Mouse (Mus musculus): ENCODE measurements at regions not wholly inside any gene's neighbourhood (a gene's known extent, or its start where the extent isn't known, plus 50 kb on each side); places are given as distances from the start of the nearest gene placed in this dataset.

DNA sequence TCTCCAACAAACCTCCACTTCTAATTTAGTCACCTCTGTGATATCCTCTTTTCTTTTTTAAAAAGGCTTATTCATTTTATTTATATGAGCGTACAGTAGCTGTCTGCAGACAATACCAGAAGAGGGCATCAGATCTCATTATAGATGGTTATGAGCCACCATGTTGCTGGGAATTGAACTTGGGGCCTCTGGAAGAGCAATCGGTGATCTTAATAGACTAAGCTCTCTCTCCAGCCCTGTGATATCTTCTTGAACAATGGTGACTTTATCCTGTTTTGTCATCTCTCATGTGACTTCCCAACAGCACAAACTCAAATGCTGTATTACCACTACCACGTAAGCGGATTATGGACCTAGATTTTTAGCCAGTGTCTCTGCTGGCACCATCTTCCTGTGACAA lies 282.1 kb downstream of the Pmp22 start:
- Histone ChIP-seq H3K4me3 (no peak overlapping the region), H3K4me1 (peaks cover 17% of the 10 kb centered on the region), H3K27ac (no peak overlapping the region), H3K9ac (no peak overlapping the region), H3K4me2 (no peak overlapping the region), H3K9me3 (no peaks in the 10 kb centered on the region), H3K36me3 (replicated peaks) (no peaks in the 10 kb centered on the region), H3K27me3 (replicated peaks) (no peaks in the 10 kb centered on the region)
- no peak for ATAC-seq (replicated peaks)
- 93% methylated on average over 4 of the region's 4 CpGs for whole genome bisulfite sequencing

- no peaks in the 10 kb centered on the region for H3K9me3 ChIP-seq
- peak overlapping the region; percentile 35 for H3K4me2 ChIP-seq
- H3K9ac ChIP-seq, result no peak overlapping the region
- H3K36me3 ChIP-seq (replicated peaks), result no peaks in the 10 kb centered on the region
- H3K4me3 ChIP-seq, result peak overlapping the region; percentile 8; the same call in 1 of the 2 replicates
- no peak overlapping the region for H3K27ac ChIP-seq
- H3K4me1 ChIP-seq, result peaks cover 17% of the 10 kb centered on the region
- H3K27me3 ChIP-seq (replicated peaks), result no peaks in the 10 kb centered on the region
- WGBS, result 4% methylated on average over 18 of the region's 18 CpGs
- ATAC-seq (replicated peaks), result no peak
Measured at GRCm38 (mm10) chr11:63412364-63412991, 283.7 kb downstream of the Pmp22 start.

GRCm38 (mm10) chr11:63413106-63413505 lies 284.3 kb downstream of the Pmp22 start:
- Histone ChIP-seq H3K4me3 (peak overlapping the region; percentile 8; the same call in 1 of the 2 replicates), H3K36me3 (replicated peaks) (no peaks in the 10 kb centered on the region), H3K9me3 (no peaks in the 10 kb centered on the region), H3K4me1 (peaks cover 17% of the 10 kb centered on the region), H3K9ac (no peak overlapping the region), H3K4me2 (peak overlapping the region; percentile 35), H3K27me3 (replicated peaks) (no peaks in the 10 kb centered on the region), H3K27ac (no peak overlapping the region)
- ATAC-seq (replicated peaks), result no peak
- 4% methylated on average over 13 of the region's 13 CpGs for WGBS

GRCm38 (mm10) chr11:63413621-63414020 lies 284.8 kb downstream of the Pmp22 start:
- Histone ChIP-seq H3K9ac (no peak overlapping the region), H3K36me3 (replicated peaks) (no peaks in the 10 kb centered on the region), H3K4me1 (peaks cover 17% of the 10 kb centered on the region), H3K9me3 (no peaks in the 10 kb centered on the region), H3K27me3 (replicated peaks) (no peaks in the 10 kb centered on the region), H3K27ac (no peak overlapping the region), H3K4me3 (no peak overlapping the region), H3K4me2 (no peak overlapping the region)
- WGBS, result 37% methylated on average over 4 of the region's 4 CpGs
- no peak for ATAC-seq (replicated peaks)

- Histone ChIP-seq H3K9me3 (no peaks in the 10 kb centered on the region), H3K9ac (no peak overlapping the region), H3K36me3 (replicated peaks) (no peaks in the 10 kb centered on the region), H3K4me1 (peaks cover 4% of the 10 kb centered on the region), H3K4me3 (no peak overlapping the region), H3K4me2 (no peak overlapping the region), H3K27ac (no peak overlapping the region), H3K27me3 (replicated peaks) (no peaks in the 10 kb centered on the region)
- 82% methylated on average over 5 of the region's 5 CpGs for WGBS
- ATAC-seq (replicated peaks), result no peak
Measured at GRCm38 (mm10) chr11:63418042-63418776, 289.4 kb downstream of the Pmp22 start.

- H3K4me1 ChIP-seq, result no peaks in the 10 kb centered on the region
- no peaks in the 10 kb centered on the region for H3K27me3 ChIP-seq (replicated peaks)
- ATAC-seq (replicated peaks), result no peak
- H3K4me3 ChIP-seq, result no peak overlapping the region
- WGBS, result 93% methylated on average over 3 of the region's 3 CpGs
- H3K9me3 ChIP-seq, result no peaks in the 10 kb centered on the region
- H3K36me3 ChIP-seq (replicated peaks), result no peaks in the 10 kb centered on the region
- H3K27ac ChIP-seq, result no peak overlapping the region
- H3K4me2 ChIP-seq, result no peak overlapping the region
- no peak overlapping the region for H3K9ac ChIP-seq
Measured at GRCm38 (mm10) chr11:63420341-63420740, 291.6 kb downstream of the Pmp22 start.

DNA sequence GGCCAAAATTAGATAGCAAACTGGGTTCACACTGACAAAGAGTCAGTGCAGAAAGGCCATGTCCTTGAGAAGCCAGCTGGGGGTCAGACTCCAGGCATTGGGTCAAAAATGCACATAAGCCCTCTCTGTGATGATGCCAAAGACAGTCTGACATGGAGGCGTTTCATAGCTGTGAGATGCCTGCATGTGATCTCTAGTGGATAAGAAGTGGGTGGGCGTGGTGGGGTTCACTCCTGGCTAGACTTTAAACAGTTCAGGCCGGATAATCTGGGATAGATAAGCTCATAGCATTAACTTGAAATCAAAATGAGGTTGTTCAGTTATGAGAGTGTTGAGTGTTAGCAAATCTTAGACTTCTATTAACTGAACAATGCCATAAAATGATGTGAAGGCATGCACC lies 293.3 kb downstream of the Pmp22 start:
- ATAC-seq (replicated peaks), result no peak
- H3K4me3 ChIP-seq, result no peak overlapping the region
- no peaks in the 10 kb centered on the region for H3K9me3 ChIP-seq
- H3K27ac ChIP-seq, result no peak overlapping the region
- H3K9ac ChIP-seq, result no peak overlapping the region
- H3K27me3 ChIP-seq (replicated peaks), result no peaks in the 10 kb centered on the region
- no peak overlapping the region for H3K4me2 ChIP-seq
- 85% methylated on average over 3 of the region's 3 CpGs for WGBS
- no peaks in the 10 kb centered on the region for H3K36me3 ChIP-seq (replicated peaks)
- H3K4me1 ChIP-seq, result peaks cover 3% of the 10 kb centered on the region; the same call in 1 of the 2 replicates

DNA sequence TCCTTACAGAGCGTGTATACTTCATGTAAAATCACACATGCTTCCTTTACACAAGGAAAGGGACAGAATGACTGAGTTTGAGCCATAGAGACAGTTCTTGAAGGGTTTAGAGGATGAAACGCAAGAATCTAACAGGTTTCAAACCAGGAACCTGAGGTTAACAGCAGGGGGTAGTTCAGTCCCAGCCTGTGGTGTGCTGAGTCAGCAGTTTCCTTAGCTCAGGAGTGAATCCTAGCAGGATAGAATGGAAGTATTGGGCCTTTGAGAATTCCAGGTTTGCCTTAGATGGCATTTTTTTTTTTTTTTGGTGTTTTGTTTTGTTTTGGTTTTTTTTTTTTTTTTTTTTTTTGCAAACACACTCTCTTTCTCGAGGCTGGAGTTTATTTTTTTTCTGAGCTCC lies 295.5 kb downstream of the Pmp22 start:
- WGBS, result 72% methylated on average over 3 of the region's 3 CpGs
- Histone ChIP-seq H3K27me3 (replicated peaks) (no peaks in the 10 kb centered on the region), H3K36me3 (replicated peaks) (no peaks in the 10 kb centered on the region), H3K4me1 (peaks cover 3% of the 10 kb centered on the region; the same call in 1 of the 2 replicates), H3K27ac (no peak overlapping the region), H3K4me3 (no peak overlapping the region), H3K9ac (no peak overlapping the region), H3K4me2 (no peak overlapping the region), H3K9me3 (no peaks in the 10 kb centered on the region)
- no peak for ATAC-seq (replicated peaks)

DNA sequence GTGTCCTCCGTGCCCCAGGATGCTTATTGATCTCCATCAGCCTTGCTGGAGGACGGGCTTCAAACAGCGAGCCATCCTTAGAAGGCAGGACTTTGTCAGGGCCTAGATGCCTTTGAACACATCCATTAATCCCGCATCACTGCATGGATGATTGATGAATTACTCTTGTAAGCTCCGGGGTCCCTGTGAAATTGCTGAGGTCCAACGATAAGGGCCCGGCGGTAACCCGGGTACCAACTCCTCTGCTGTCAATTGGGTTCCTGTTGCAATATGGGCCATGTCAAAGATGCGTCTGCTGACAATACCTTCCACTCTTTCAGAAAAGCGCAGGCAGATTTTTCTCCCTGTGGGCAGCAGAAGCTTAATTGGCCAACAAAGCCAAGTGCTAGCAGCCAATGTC lies 297.0 kb downstream of the Pmp22 start:
- H3K4me2 ChIP-seq, result no peak overlapping the region
- no peak overlapping the region for H3K27ac ChIP-seq
- WGBS, result 22% methylated on average over 11 of the region's 11 CpGs

DNA sequence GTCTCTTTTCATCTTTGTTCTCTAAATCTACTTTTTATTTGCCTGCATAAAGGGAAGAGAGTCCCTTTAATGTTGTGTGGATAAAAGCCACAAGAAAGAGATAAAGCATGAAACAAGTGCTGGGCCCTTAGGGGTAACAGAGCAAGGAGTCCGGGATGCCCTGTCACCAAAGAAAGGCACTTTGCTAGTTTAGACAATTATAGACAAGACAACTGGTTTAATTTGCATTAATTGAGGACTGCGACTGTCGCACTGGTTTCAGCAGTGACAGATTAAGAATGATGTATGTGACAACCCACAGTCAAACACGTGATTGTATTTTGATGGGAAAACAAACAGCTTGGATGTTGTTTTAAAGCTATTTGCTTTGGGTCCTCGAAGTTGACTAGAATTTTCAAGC lies 325.0 kb downstream of the Pmp22 start:
- no peak overlapping the region for H3K4me3 ChIP-seq
- ATAC-seq (replicated peaks), result no peak
- no peak overlapping the region for H3K4me2 ChIP-seq
- no peaks in the 10 kb centered on the region for H3K27me3 ChIP-seq (replicated peaks)
- H3K9me3 ChIP-seq, result no peaks in the 10 kb centered on the region
- peaks cover 12% of the 10 kb centered on the region; the same call in 1 of the 2 replicates for H3K4me1 ChIP-seq
- H3K9ac ChIP-seq, result no peak overlapping the region
- H3K36me3 ChIP-seq (replicated peaks), result no peaks in the 10 kb centered on the region
- WGBS, result 22% methylated on average over 5 of the region's 5 CpGs
- H3K27ac ChIP-seq, result no peak overlapping the region

More for the DNA sequence above, 297.0 kb downstream of the Pmp22 start:
- Histone ChIP-seq H3K9me3 (no peaks in the 10 kb centered on the region), H3K27me3 (replicated peaks) (no peaks in the 10 kb centered on the region), H3K4me1 (peaks cover 3% of the 10 kb centered on the region; the same call in 1 of the 2 replicates), H3K4me3 (no peak overlapping the region), H3K9ac (no peak overlapping the region), H3K36me3 (replicated peaks) (no peaks in the 10 kb centered on the region)
- no peak for ATAC-seq (replicated peaks)

- Histone ChIP-seq H3K27ac (no peak overlapping the region), H3K4me2 (no peak overlapping the region), H3K4me3 (no peak overlapping the region), H3K9me3 (no peaks in the 10 kb centered on the region), H3K4me1 (peaks cover 12% of the 10 kb centered on the region; the same call in 1 of the 2 replicates), H3K27me3 (replicated peaks) (no peaks in the 10 kb centered on the region), H3K36me3 (replicated peaks) (no peaks in the 10 kb centered on the region), H3K9ac (no peak overlapping the region)
- WGBS, result 7% methylated on average over 17 of the region's 17 CpGs
- ATAC-seq (replicated peaks), result no peak
Measured at GRCm38 (mm10) chr11:63454910-63455531, 326.2 kb downstream of the Pmp22 start.

GRCm38 (mm10) chr11:63456356-63456755 lies 327.6 kb downstream of the Pmp22 start:
- Histone ChIP-seq H3K36me3 (replicated peaks) (no peaks in the 10 kb centered on the region), H3K27ac (no peak overlapping the region), H3K4me3 (no peak overlapping the region), H3K9me3 (no peaks in the 10 kb centered on the region), H3K4me2 (no peak overlapping the region), H3K4me1 (peaks cover 12% of the 10 kb centered on the region; the same call in 1 of the 2 replicates), H3K9ac (no peak overlapping the region), H3K27me3 (replicated peaks) (no peaks in the 10 kb centered on the region)
- 65% methylated on average over 3 of the region's 3 CpGs for WGBS
- ATAC-seq (replicated peaks), result no peak
